Mouse (Mus musculus) bone marrow macrophage, adult 2 months (primary cell): ENCODE data around the gene Zfp595.

Source experiments
- CTCF ChIP-seq: IDR thresholded peaks from 2 replicates; pipeline ENCODE4 v1.5.1; 2012; ENCODE audit warnings: low read depth, mild to moderate bottlenecking, low read length, moderate library complexity
- POLR2A ChIP-seq: IDR thresholded peaks from 2 replicates; pipeline ENCODE4 v1.6.1; 2012; ENCODE audit warnings: mild to moderate bottlenecking, low read depth, low read length, borderline replicate concordance

DNA sequence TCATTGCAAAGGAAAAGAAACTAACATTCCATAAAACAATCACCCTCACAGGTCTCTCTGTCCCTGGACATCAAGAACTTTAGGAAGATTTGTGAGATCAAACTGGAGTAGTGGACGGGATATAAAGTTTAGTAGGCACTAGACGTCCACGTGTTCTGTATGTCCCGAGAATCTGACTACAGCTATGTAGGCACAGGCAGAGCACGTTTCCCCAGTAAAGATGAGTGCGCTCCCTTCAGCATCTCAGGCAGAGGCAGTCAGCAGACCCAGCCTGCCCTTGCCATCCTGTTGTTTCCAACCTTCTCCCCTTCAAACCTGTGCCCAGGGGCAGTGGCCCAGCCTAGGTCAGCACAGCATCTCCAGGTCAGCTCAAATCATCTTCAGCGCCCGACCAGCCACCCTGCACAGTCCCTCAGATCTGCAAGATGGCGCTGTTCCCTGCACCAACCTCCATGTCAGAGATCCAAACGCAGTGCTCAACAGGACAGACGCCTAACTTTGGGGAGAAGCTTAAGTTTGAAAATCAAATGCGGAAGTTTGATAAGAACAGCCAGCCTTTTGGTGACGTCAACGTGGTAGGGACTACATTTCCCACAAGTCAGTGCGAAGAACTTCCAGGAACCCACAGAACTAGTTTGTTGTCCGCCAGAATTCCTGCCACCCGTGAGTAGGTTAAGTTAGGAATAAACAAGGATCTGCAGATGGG, at the start of gene Zfp595:
- TF ChIP-seq CTCF (no peak), POLR2A (no peak)
